Mouse (Mus musculus): ENCODE results near the gene Lias.

DNA sequence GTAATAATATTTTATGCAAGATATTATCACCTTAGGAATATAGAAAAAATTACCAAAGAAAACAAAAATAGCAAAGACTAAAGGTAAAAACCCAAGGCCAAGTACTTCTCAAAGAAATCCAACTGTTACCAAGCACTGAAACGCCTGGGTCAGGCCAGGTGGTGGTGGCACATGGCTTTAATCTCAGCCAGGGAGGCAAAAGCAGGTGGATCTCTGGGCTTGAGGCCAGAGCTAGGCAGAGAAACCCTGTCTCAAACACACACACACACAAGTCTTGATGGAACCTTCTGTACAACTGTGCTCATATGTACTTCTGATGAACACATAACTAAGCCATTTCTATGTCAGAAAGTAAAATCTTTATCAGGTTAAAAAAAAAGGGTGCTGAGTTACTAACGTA, 56.5 kb downstream of the Lias start:
- no peak for TF ChIP-seq CTCF (IDR thresholded peaks at IDR 0.05; ENCODE audit: borderline replicate concordance, insufficient read depth, low read length)
- TF ChIP-seq POLR2A (IDR thresholded peaks at IDR 0.05; ENCODE audit: low read depth, low read length), result no peak
